Mouse (Mus musculus) skeletal muscle tissue, adult 2 months (tissue): ENCODE results near the gene Clrn3.
"Not testable (repeated sequence)": the region's sequence is repeated elsewhere in the genome, so short reads cannot be mapped to it uniquely, and the experiment has no call there.

Experiments
- DNase-seq: peaks from one replicate; pipeline ENCODE4 v3.0.0-alpha.2; 2012; ENCODE audit warnings: low read depth, low spot score

Gene Clrn3

DNA sequence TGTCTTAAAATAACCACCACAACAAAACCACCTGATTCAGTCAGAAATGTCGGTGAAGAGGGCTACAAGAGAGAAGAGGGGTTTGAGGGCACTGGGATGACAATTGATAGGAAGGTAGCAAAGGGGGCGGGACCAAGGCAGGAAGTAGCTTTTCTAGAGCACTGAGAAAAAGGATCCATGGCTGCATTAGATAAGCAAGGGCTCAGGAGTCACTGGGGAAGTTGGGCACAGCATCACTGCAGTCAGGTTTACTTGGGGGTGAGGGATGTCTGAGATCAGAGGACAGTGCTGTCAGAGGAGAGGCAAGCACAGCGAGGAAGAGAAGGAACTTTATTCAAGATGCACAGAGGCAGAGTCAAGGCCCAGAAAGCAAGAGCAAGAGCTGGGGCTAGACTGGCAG lies 7.5 kb upstream of the Clrn3 start:
- no peak for DNase-seq

DNA sequence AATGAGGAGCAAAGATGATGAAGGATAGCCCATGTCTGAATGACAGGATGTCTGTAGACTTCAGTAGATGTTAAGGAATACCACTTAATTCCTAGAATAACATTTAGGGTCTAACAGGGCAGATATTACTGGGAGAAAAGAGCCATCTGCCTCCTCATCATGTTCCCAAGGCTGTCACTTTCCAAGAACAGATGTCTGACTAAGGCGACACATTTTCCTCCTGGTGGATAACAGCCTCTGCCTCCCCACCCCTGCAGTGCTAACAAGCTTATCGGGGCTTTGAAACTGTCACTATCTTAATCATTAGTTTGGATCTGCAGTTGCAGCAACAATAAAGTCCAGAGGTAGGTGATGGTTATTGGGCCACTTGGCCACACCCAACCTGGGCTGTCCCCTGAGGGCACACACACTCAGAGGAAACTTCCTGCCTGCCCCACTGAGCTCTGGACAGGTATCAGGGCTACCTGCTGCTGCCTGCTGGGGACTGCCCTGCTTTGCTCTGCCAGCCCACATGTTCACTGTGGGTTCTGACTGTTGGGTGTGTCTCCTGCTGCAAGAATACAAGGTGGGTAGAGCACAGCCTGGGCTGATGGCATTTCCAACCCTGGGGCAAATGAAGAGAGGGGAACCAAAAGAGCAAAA lies 6.2 kb upstream of the Clrn3 start:
- no peak for DNase-seq

DNA sequence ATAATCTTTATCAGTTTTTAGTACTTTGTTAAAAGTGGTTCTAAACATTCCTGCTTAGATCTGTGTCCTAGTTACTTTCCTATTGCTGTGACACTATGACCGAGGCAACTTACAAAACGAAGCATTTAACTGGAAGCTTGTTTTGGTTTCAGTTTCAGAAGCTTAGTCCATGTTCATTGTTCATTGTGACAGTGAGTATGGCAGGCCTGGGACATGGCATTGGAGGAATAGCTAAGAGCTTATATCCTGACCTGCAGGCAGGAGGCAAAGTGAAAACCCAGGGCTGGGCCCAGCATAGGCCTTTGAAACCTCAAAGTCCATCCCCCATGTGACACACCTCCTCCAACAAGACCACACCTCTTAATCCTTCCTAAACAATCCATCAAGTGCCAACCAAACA lies 614 bp upstream of the Clrn3 start:
- DNase-seq = no peak

DNA sequence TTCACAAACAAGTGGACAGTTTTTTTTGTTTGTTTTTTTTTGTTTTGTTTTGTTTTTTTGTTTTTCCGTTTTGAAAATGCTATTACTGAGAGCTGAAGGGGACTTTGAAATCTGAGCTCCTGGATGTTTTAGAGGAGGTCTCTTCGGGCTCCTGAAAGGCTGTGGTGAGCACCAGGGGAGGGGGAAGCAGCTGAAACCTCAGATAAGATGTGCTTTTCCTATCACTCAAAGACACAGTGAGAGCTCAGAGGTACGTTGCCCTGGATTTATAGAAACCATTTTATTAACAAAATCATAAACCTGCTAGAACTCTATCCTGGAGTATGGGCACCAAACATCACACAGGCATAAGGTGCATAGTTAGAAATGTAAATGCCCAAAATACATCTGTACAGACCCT lies 1.3 kb downstream of the Clrn3 start:
- DNase-seq = no peak

DNA sequence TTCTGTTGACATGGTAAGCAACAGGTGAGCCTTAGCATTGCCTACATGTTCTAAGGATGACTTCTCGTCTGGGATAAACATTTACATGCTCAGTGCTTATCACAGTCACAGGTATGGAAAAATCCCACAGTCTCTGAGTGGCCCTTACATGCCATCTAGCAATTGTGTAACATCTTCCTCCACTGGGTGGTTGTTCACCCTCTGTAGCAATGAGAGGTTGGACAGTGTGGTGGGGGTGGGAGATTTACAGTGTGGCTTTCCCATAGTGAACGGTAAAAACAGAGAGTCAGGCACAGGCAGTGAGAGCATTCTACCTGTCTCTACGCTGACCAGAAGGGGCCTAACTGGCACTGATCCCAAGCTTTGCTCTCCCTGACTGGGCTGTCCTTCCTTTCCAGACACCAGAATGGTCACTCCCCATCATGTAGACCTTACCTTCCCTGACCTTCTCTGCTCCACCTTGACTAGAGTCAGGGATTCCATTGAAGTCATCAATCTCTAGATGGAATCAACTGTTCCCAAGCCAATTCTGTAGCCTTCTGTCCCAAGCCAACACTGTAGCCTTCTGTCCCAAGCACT lies 1.8 kb downstream of the Clrn3 start:
- no peak for DNase-seq

DNA sequence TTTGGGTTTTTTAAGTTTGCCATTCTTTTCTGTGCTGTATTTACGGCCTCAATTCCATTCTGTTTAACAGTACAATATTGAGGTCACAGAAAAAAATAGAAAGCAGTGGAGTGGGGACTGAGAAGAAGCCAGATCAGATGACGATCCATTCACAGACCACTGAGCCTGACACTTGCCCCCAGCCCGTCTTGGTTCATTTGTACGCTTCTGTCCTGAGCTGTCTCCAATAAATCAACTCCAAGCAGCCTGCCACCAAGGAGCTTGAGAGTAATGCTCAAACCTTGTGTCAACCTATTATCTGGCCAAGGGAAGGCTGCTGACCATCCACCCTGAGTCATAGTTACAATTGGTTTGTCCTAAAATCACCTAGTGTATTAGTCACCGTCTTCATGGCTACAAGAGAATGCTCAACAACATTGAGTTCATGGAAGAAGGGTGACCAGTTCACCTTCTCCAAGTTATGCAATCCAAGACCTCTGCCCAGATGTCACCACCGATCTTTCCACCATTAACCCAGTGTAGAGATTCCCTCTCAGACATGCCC lies 4.0 kb downstream of the Clrn3 start:
- DNase-seq = no peak

DNA sequence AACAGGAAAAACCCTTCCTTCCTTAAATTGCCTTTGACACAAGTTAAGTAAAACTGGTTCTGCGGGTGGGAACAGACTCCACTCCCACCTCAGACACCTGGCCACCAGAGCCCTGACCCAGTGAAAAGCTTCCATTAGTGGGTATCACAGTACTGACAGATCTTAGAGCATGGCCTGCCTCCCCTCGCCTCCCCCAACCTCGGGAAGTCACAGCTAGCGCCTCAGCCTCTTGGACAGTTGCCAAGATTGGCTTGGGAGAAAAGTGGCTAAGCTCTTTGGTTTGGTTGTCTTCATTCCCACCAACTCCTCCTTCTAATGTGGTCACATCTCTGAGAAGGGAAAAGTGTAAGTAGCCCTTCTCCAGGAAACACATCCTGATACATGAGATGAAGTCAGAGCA lies 4.5 kb downstream of the Clrn3 start:
- DNase-seq = no peak

DNA sequence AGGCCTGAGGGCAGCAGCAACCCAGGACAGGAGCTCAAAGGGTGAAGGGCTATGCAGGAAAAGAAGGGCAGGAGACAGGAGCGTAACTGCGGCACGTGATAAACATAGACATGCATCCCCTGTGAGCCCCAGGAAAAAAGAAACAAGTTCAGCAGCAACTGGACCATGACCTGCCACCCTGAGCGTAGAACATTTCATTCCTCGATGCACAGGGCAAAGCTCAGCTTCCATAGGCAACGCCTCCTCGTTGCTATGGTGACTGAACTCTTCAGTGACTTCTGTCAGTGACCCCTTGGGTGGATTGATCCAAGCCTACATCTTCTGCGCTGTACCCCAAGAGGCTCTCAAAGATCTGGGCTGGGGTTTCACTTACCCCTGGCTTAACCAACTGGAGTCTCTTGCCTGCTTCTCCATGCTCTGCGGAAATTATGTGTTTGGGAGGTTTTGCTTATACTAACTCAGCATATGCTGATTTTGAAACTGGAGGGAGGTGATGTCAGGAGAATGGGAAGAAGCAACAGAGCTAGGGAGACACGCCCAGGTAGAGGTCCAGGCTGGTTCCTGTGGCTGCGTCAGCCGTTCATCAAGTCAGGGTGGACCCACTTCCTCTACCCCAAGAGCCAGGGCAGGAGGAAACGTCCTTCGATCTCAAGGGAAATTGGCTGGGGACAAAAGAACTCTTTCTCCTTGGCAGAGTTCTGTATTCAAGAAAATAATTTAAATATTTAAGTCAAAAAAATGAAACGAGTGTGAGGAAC lies 6.5 kb downstream of the Clrn3 start:
- no peak for DNase-seq

DNA sequence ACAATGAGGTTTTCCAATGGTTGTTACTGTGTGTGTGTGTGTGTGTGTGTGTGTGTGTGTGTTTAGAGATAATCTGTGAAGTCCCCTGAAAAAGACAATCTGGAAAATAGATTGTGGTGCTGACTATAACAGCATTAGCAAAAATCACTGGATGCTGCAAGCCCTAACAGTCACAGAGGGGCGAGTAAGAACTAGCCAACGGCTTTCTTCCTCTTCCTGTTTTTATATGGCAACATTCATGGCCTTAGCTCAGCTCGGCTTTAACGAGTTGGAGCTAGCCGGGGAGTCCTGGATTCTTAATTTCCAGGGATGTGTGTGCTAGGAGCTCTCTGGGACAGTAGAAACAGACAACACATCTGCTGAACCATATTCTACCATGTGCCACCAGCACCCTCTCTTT lies 8.2 kb downstream of the Clrn3 start:
- DNase-seq = no peak

DNA sequence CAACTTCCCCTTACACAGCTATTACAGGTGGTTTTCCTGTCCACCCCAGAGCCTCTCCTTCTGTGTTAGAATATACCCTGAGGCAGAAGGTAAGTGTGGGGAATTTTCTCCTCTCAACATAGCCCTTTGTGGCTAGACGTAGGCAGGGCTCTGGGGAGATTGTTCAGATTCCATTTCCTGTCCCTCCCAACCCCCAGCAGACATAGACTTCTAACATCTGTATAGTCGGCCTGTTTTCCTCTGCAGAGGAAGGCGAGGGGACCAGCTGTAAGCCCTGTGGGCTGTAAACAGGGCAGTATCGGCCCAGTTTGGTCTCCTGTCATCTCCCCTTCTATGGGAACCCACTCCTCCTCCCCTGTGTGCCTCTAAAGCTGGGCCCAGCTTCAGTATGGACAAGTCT lies 11.3 kb downstream of the Clrn3 start:
- DNase-seq = no peak

DNA sequence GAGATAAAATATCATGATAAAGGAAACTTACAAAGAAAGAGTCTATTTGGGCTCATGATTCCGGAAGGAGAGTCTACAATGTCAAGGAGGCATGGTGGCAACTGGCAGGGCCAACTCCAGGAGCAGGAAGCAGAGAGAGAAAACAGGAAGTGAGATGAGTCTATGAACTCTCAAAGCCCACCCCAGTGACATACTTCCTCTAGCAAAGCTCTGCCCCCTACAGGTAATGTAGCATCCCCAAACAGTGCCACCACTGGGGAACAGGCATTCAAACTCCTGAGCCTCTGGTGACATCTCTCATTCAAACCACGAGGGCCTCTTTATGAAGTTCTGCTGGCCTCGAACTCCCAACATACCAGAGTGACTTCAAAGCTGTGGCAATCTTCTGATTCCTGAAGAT lies 16.7 kb downstream of the Clrn3 start:
- no peak for DNase-seq

DNA sequence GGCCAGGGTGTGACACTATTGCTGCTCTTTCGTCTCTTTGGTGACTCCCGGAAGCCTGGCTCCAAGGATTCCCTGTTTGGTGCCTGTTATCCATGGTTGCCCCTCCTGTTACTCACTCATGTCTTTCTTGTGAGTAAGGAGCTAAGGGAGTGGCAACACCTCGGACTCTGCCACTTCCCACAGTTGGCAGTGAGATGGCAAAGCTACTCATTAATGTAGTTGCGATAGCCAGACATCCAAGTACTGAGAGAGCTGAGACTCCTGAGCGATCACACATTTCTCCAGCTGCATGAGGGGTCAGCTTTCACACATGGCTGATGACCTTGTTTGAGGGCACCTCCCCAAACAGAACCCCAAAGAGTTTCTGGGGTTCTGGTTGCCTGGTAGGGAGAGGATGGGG lies 18.0 kb downstream of the Clrn3 start:
- DNase-seq = no peak

DNA sequence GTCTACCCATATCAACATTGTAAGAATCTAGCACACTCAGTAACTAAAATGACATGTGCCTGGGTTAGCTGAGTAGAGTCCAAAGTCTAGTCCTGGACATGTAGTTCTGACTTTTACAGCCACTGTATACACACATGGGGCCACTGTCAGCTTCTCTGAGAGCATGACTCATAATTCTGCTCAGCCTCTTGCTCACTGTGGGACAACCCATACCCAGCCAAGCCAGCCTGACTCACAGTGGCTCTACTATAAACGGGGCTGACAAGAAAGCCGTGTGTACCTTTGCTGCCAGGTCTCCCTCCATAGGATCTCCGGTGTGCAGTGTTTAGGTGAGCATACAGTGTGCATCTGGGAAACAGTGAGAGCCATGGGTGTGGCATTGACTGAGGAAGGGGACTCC lies 19.2 kb downstream of the Clrn3 start:
- DNase-seq = no peak

DNA sequence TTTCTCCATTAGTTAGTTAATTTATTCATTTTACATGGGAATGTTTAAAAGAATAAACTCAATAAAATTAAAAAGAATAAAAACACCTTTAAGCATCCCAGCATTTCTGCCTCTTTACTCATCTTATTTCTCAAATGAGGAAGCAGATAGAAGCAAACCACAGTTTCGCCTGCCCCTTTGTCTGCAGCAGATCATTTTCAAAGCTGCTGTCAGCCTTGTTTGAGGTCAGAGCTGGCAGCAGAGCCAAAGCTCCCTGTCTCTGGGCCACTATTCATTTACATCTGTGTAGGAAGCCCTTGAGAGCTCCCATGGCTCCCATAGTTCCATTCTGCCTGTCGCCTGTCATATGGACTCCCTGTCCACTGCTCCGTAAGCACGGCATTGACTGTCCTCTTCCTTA lies 19.9 kb downstream of the Clrn3 start:
- DNase-seq = no peak

DNA sequence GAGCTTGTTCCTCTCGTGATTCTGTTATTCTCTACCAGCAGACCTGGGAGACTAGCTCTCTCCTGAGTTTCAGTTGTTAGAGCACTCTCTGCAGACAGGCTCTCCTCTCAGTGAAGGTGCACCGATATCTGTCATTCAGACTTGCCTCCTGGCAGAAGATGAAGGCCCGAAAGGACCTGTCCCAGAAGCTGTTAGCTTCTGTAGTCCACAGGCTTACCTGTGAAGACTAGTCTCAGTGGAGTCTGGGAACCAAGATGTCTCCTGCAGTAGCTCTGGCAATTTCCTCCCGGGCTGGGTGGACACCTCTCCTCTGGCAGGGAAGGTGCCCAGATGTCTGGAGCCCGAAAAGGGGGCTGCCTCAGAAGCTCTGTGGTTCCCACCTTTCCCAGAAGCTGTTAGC lies 21.9 kb downstream of the Clrn3 start:
- not testable (repeated sequence) for DNase-seq

DNA sequence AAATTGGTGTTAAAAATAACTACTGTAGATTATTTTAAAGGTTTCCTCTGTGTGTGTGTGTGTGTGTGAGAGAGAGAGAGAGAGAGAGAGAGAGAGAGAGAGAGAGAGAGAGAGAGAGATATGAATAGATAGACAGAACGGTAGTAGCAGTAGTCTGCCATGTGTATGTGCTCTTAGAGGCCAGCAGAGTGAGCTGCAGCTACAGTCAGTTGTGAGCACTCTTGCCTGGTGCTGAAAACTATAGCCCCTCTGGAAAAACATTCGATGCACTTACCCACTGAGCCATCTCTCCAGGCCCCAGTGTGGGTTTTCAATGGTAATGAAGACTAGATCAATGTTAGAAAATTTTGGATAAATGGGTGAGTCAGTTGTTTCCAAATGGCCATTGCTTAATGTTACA lies 29.1 kb downstream of the Clrn3 start:
- DNase-seq = no peak

DNA sequence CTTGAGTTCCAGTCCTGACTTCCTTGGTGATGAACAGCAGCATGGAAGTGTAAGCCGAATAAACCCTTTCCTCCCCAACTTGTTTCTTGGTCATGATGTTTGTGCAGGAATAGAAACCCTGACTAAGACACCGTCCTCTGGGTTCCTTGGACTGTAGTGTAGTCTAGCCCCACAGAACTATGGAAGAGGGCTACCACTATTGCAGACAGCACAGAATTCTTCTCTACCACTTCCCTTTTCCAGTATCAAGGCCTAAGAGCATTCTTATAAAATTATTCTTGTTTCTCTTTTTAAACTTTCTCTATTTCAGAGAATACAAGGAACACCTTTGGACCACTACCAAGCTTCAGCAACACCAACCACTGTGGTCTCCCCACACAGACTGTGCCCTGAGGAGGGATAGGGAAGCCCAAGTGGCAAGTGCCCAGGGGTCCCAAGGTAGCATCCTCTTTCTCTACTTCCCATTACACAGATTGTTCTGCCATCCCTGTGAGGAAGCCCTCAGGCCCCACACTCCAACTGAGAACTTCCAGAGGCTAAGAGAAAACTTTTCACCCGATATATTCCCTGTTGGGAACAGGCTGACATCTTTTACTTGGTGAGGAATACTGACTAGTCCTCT lies 29.8 kb downstream of the Clrn3 start:
- DNase-seq = no peak

DNA sequence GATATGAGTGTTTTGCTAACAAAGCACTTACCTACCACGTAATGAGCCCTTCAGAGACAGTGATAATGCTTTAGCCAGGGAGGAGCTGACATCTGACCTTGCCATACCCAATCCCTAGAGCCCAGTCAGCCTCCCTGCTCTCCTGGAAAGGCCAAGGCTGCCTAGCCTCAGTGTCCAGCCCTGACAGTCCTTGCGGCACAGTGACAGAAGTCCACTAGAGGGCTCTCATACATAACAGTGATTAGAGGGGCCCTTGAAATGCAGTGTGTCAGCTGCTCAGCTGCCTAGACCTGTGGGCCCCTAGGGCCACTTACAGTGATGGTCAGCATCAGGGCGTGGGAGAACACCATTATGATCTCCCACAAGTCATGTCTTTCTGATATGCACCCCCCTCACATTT lies 33.2 kb downstream of the Clrn3 start:
- DNase-seq = no peak

DNA sequence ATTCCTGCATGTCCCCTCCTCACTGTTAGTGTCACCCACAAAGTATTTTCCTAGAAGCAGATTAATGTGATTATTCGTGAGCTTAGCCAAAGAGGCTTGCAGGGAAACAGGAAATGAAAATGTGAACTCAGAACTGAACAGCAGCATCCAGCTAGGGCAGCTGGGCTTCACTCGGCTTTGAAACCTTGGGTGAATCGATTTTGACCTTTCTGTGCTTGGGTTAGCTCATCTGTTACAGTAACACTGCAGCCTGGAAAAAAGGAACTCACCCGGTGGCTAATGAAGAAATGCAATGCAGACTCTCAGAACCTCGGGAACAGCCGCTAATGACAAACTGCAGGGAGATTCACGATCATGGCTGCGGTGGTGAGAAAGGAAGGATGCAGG lies 38.0 kb downstream of the Clrn3 start:
- DNase-seq = no peak

DNA sequence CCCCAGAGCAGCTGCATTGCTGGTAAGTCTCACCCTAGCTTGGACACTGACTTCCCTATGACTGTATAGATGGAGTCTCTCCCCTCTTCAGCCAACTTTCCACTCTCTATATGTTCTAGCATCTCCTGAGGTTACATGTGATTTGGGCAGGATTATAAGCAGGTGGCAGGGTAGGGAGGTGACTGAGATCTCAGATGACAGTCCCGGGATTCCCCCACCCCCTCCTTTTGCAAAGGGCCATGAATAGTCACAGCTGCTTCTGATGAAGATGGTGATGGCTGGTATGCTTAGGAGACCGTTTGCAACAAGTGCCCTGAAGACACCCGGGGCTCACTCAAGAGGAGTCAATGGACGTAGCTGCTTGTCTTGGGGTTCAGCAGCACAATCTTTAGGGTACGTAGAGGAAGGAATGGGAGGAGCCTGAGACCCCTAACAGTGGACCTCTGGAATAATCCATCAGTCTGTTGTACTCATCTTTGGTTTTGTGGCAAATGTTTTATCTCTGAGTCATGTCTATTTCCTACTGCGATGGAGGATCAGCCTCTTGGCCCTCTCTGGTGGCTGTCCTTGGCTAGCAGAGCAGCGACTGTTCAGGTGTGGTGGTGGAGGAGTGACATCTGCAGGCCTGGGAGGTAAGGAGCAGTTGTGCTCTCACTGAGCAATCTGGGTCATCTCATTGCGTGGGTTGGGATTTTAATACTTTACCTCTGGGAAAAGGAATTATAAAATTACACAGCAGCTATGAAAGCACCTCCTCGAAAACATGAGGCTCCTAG lies 38.5 kb downstream of the Clrn3 start:
- DNase-seq = no peak

DNA sequence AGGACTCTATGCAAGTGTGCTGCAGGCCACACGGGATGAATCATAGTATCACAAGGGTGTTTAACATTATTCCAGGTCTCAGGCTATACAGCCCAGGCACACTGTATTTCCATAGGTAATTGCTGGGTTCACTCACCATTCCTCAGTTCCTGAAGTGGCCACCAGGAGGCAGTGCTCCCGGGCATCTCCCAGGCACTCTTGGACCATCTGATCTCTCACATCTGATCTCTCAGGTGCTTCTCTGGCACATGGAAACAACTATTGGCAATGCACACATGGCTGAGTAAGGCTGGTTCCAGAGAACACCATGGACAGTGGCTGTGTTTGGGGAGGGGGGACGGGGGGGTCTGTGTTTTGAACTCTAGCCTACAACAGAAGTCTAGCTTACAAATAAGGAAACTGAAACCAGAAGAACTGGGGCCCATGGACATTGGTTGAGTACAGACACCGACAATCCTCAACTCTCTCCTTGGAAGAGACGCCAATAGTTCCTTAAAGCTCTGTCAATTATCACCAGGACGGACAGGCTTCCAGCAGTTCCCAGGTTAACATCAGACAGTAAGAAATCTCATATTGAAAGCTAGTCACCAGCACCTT lies 40.1 kb downstream of the Clrn3 start:
- DNase-seq = no peak
